Mouse (Mus musculus): ENCODE data around the gene Msx1. TPM values are rescaled to one million over a fixed set of nuclear protein-coding genes. Genes with fewer than 3 reads are reported as not detected.

The Msx1 gene
- polyA plus RNA-seq, 1 experiment, result 4.7 TPM

- Histone ChIP-seq H3K36me3 (ENCODE audit: control insufficient read depth, insufficient read depth, low read length) (no peaks in the 10 kb centered on the region), H3K27me3 (ENCODE audit: control insufficient read depth, insufficient read depth, low read length) (no peaks in the 10 kb centered on the region), H3K4me3 (ENCODE audit: extremely low read depth, insufficient read depth, insufficient read length) (no peak overlapping the region), H3K27ac (ENCODE audit: insufficient read depth, low read length) (no peak overlapping the region), H3K4me1 (ENCODE audit: control insufficient read depth, insufficient read depth, insufficient read length) (no peaks in the 10 kb centered on the region)
- no peak for DNase-seq (ENCODE audit: low read depth in 1 of 2, low spot score in 2 of 2)
- WGBS, result 76% methylated on average over 4 of the region's 4 CpGs
- TF ChIP-seq CTCF (IDR thresholded peaks at IDR 0.05; ENCODE audit: extremely low read depth, insufficient read depth, insufficient read length, insufficient replicate concordance), result no peak
- no peak for TF ChIP-seq POLR2A (IDR thresholded peaks at IDR 0.05; ENCODE audit: low read depth, low read length)
These were observed 50.4 kb downstream of the Msx1 start for GRCm38 (mm10) chr5:37774011-37774410.

GRCm38 (mm10) chr5:37770870-37771269 is 53.5 kb downstream of the Msx1 start:
- DNase-seq (ENCODE audit: low read depth in 1 of 2, low spot score in 2 of 2), result no peak
- 84% methylated on average over 6 of the region's 6 CpGs for WGBS
- H3K27ac ChIP-seq (ENCODE audit: insufficient read depth, low read length), result no peak overlapping the region
- H3K4me3 ChIP-seq (ENCODE audit: extremely low read depth, insufficient read depth, insufficient read length), result no peak overlapping the region
- H3K4me1 ChIP-seq (ENCODE audit: control insufficient read depth, insufficient read depth, insufficient read length), result no peaks in the 10 kb centered on the region
- TF ChIP-seq CTCF (IDR thresholded peaks at IDR 0.05; ENCODE audit: extremely low read depth, insufficient read depth, insufficient read length, insufficient replicate concordance) (no peak), POLR2A (IDR thresholded peaks at IDR 0.05; ENCODE audit: low read depth, low read length) (no peak)
- H3K36me3 ChIP-seq (ENCODE audit: control insufficient read depth, insufficient read depth, low read length), result no peaks in the 10 kb centered on the region
- H3K27me3 ChIP-seq (ENCODE audit: control insufficient read depth, insufficient read depth, low read length), result no peaks in the 10 kb centered on the region

Other genes with a start within 250 kb of the Msx1 start
- gene Stk32b, start 107.4 kb downstream of the Msx1 start, polyA plus RNA-seq (2012; rRNA removed), result 0.02 TPM in 1 of 2 replicates, not detected in the other
- 0.94 and 1.2 TPM in 2 replicates for gene Cytl1, start 89.1 kb downstream of the Msx1 start, polyA plus RNA-seq (2012; rRNA removed)
- 9.1 and 10.2 TPM in 2 replicates for gene Stx18, start 214.2 kb upstream of the Msx1 start, polyA plus RNA-seq (2012; rRNA removed)

Measured in spleen, adult 2 months (tissue).